Mouse (Mus musculus) c-Kit-positive CD71-positive TER-119-positive erythroid progenitor cells, embryonic 14.5 days (primary cell): ENCODE data around the gene Elfn1.
A peak's percentile ranks its signal among the peaks of the same experiment; 100 is the strongest.

Experiments used
- DNase-seq: peaks from one replicate; pipeline ENCODE4 v3.0.0-alpha.2; 2013; ENCODE audit warnings: low spot score

Gene Elfn1

GRCm38 (mm10) chr5:139911506-139911905 is 3.8 kb downstream of the Elfn1 start:
- DNase-seq, result no peak

- no peak for DNase-seq
Measured at GRCm38 (mm10) chr5:139912121-139912771, 4.5 kb downstream of the Elfn1 start.

- no peak for DNase-seq
Measured at GRCm38 (mm10) chr5:139921666-139922065, 13.9 kb downstream of the Elfn1 start.

- DNase-seq, result no peak
Measured at GRCm38 (mm10) chr5:139923867-139924266, 16.1 kb downstream of the Elfn1 start.

- no peak for DNase-seq
Measured at GRCm38 (mm10) chr5:139930102-139930501, 22.4 kb downstream of the Elfn1 start.

GRCm38 (mm10) chr5:139930927-139931351 is 23.2 kb downstream of the Elfn1 start:
- no peak for DNase-seq

DNA sequence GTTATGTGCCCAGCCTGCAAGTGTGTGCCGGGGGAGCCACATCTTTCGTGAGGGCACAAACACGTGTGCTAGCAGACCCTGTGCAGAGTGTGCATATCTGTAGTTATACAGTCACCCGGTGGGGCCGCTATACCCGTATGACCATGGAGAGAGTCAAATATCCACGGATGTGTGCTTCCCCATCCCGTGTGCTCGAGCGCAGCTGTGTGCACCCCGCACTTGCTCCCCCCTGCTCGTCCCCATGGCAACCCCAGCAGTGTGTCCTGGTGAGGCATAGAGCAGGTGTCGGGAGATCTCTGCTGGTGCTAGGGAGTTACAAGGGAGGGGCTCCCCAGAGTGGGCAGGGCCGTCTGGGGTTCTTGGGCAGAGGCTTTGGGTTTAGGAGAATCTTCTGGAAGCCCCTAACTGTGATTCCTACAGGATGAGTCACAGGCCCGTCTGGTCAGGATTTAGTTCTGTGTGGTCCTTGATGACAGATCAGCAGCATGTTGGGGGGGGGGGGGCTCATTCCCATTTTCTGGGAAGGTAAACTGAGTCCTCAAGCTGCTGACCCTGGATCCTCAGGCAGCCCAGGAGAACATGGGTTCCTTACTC is 24.3 kb downstream of the Elfn1 start:
- DNase-seq, result no peak

- DNase-seq, result peak; percentile 23
Measured at GRCm38 (mm10) chr5:139932595-139933271, 25.0 kb downstream of the Elfn1 start.

DNA sequence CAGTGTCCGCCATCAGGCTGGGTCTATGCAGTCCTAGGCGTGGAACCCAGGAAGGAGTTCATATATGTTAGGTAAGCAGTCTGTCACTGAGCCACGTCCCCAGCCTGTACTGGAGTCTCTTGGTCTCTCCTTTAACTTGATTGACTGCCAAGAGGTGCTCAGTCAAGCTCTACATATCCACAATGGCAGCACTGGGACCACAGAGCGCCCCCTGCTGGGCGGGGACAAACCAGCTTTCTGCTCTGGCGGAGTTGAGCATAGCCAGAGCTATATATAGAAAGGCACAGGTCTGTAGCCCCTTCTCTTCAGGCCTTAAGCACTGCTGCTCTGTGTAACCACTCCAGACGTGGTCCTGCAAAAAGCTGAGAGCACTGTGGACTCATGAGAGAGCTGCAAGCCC is 25.7 kb downstream of the Elfn1 start:
- DNase-seq, result peak; percentile 32

GRCm38 (mm10) chr5:139936431-139936830 is 28.7 kb downstream of the Elfn1 start:
- DNase-seq, result no peak

DNA sequence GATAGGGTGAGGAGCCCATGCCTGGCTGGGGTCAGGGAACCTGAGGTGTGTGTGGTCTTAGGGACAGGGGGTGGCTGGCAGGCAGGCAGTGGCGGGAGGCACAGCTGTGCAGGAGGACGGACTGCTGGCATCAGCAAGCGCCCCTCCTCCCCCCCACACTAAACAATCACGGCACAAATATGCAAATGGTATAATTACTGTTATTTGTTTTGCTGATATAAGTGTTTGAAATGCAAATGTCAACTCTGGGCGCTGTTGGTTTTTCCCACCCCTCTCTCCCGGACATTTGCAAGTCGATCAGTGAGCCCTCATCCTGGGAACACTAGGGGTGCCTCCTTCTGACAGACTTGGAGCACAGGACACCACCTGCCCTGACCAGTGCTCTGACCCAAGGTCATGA is 37.0 kb downstream of the Elfn1 start:
- DNase-seq, result no peak

GRCm38 (mm10) chr5:139945715-139946364 is 38.1 kb downstream of the Elfn1 start:
- DNase-seq, result no peak

DNA sequence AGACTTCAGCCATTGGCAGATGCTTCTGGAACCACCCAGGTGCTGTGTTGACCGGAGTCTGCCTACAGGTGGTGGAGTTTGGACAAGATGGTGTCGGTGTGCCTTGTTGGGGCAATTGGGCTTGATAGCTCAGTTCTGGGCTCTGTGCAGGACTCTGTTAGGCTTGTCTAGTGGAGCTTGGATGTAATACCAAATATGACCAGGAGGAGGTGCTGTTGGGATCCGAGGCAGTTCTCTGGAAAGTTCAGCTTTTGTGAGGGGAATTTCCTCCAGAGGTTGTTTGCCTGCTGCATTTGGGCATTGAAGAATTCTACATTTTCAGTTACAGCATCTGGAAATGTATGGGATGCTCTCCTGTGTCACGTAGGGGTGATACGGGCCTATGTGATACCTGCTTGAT is 39.7 kb downstream of the Elfn1 start:
- DNase-seq, result peak; percentile 31

- DNase-seq, result no peak
Measured at GRCm38 (mm10) chr5:139948552-139948951, 40.8 kb downstream of the Elfn1 start.

GRCm38 (mm10) chr5:139949363-139949762 is 41.6 kb downstream of the Elfn1 start:
- no peak for DNase-seq

GRCm38 (mm10) chr5:139949975-139950578 is 42.3 kb downstream of the Elfn1 start:
- DNase-seq, result no peak

DNA sequence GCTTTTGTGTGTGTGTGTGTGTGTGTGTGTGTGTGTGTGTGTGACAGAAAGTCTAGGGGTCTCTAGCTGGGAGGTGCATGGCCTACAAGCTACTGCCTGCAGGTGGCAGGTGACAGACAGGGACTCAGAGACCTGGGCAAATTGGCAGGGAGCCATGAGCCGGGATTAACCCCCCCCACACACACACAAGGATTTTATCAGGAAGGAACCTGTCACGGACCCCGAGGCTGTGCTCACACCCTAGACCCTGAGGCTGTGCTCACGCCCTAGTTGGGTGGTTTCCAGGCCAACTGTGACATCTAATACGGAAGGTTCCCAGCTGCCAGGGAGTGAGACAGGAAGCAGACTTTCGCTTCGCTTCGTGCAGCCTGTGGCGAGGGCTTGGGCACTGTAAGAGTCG is 49.1 kb downstream of the Elfn1 start:
- no peak for DNase-seq

- no peak for DNase-seq
Measured at GRCm38 (mm10) chr5:139959741-139960140, 52.0 kb downstream of the Elfn1 start.

- no peak for DNase-seq
Measured at GRCm38 (mm10) chr5:139964391-139964790, 56.6 kb downstream of the Elfn1 start.

DNA sequence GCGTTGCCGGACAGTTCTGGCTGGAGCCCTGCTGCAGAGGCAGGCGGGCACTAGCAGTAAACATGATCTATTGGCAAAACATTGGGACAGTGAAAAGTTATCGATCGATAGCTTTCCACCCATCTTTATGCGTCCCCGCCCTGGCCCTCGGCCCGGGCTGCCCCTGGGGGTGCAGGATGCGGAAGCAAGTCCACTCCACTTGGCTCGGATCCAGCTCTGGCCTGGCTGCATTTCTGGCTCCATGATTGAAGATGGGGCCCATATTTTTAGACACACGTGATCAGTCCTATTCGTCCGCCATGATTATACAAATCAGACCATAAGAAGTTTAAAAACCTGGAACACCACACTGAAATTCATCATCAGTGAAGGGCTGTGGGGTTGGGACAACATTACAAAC is 57.9 kb downstream of the Elfn1 start:
- no peak for DNase-seq

DNA sequence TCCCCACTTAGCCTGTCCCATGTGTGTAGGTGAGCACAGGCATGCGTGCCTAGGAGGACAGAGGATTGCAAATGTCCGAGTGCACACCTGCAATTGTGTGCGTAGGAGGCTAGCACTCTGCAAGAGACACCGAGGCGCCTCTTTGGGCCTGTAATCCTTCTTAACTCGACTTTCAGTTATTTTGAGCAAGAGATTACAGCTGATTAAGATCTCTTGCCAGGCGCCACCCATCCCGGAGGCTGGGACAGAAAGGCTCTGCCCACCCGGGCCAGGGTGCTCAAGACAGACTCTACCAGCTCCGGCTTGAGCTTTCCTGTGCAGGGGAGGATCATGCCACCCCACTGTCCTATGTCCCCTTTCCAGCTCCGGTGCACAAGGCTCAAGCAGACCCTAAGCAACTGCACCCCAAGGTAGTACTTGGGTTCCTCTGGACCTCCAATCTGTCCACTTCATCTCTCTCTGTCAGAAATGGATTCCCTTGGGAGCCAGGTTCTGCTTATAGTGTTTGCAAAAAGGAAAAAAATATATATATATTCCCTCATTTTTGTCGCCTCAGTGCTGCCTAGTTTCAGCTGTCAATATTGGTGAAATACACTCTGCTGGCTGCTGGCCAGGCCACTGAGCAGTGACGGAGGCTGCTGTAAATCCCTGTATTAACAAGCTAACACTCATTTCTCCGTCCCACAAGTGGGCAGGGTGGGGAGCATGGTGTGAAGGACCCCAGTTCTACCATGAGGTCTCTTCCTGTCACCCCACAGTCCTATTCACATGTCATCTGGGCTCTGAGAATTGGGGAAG is 61.6 kb downstream of the Elfn1 start:
- no peak for DNase-seq

- DNase-seq, result no peak
Measured at GRCm38 (mm10) chr5:139970186-139970631, 62.5 kb downstream of the Elfn1 start.
